Mouse (Mus musculus): ENCODE results near the gene Ankrd33b. TPM values are rescaled to one million over a fixed set of nuclear protein-coding genes. Genes with fewer than 3 reads are reported as not detected.

Ankrd33b gene
- polyA plus RNA-seq, 1 experiment from 2014 or later = 3.5 TPM

GRCm38 (mm10) chr15:31299258-31299917 is 68.1 kb downstream of the Ankrd33b start:
- Histone ChIP-seq H3K36me3 (no peaks in the 10 kb centered on the region), H3K9me3 (replicated peaks) (no peaks in the 10 kb centered on the region), H3K27me3 (peaks cover 27% of the 10 kb centered on the region), H3K27ac (no peak overlapping the region), H3K9ac (no peak overlapping the region), H3K4me1 (replicated peaks) (peaks cover 27% of the 10 kb centered on the region), H3K4me3 (no peak overlapping the region), H3K4me2 (no peak overlapping the region)
- ATAC-seq (replicated peaks; ENCODE audit: insufficient number of reproducible peaks, insufficient read depth, low FRiP score, low read depth) = no peak
- 55% methylated on average over 6 of the region's 6 CpGs for WGBS

- 29% methylated on average over 13 of the region's 13 CpGs for WGBS
- Histone ChIP-seq H3K4me3 (peak overlapping the region; percentile 22), H3K36me3 (no peaks in the 10 kb centered on the region), H3K27me3 (peaks cover 27% of the 10 kb centered on the region), H3K27ac (no peak overlapping the region), H3K9me3 (replicated peaks) (no peaks in the 10 kb centered on the region), H3K9ac (no peak overlapping the region), H3K4me2 (peak overlapping the region; percentile 50), H3K4me1 (replicated peaks) (peaks cover 32% of the 10 kb centered on the region)
- no peak for ATAC-seq (replicated peaks; ENCODE audit: insufficient number of reproducible peaks, insufficient read depth, low FRiP score, low read depth)
Measured at GRCm38 (mm10) chr15:31297777-31298137, 69.8 kb downstream of the Ankrd33b start.

GRCm38 (mm10) chr15:31296882-31297776 is 70.4 kb downstream of the Ankrd33b start:
- Histone ChIP-seq H3K4me1 (replicated peaks) (peaks cover 33% of the 10 kb centered on the region), H3K36me3 (no peaks in the 10 kb centered on the region), H3K27ac (no peak overlapping the region), H3K4me2 (peak overlapping the region; percentile 50), H3K9ac (no peak overlapping the region), H3K27me3 (peaks cover 27% of the 10 kb centered on the region), H3K9me3 (replicated peaks) (no peaks in the 10 kb centered on the region), H3K4me3 (peak overlapping the region; percentile 22)
- ATAC-seq (replicated peaks; ENCODE audit: insufficient number of reproducible peaks, insufficient read depth, low FRiP score, low read depth) = no peak
- 14% methylated on average over 40 of the region's 40 CpGs for WGBS

GRCm38 (mm10) chr15:31294311-31294710 is 73.2 kb downstream of the Ankrd33b start:
- Histone ChIP-seq H3K4me1 (replicated peaks) (peaks cover 27% of the 10 kb centered on the region), H3K9me3 (replicated peaks) (no peaks in the 10 kb centered on the region), H3K27ac (no peak overlapping the region), H3K27me3 (peaks cover 27% of the 10 kb centered on the region), H3K9ac (no peak overlapping the region), H3K4me3 (no peak overlapping the region), H3K36me3 (no peaks in the 10 kb centered on the region), H3K4me2 (no peak overlapping the region)
- WGBS = 34% methylated on average over 2 of the region's 2 CpGs
- no peak for ATAC-seq (replicated peaks; ENCODE audit: insufficient number of reproducible peaks, insufficient read depth, low FRiP score, low read depth)

GRCm38 (mm10) chr15:31292627-31293026 is 74.9 kb downstream of the Ankrd33b start:
- no peak overlapping the region for H3K9ac ChIP-seq
- peak overlapping the region; percentile 53 for H3K27ac ChIP-seq
- H3K4me3 ChIP-seq = no peak overlapping the region
- 22% methylated on average over 3 of the region's 3 CpGs for WGBS
- H3K4me2 ChIP-seq = no peak overlapping the region
- no peaks in the 10 kb centered on the region for H3K9me3 ChIP-seq (replicated peaks)
- H3K27me3 ChIP-seq = peaks cover 22% of the 10 kb centered on the region
- H3K36me3 ChIP-seq = no peaks in the 10 kb centered on the region
- ATAC-seq (replicated peaks; ENCODE audit: insufficient number of reproducible peaks, insufficient read depth, low FRiP score, low read depth) = peak; percentile 79; the same call in 1 of the 2 replicates
- H3K4me1 ChIP-seq (replicated peaks) = peaks cover 23% of the 10 kb centered on the region

GRCm38 (mm10) chr15:31285695-31286094 is 81.8 kb downstream of the Ankrd33b start:
- Histone ChIP-seq H3K4me3 (no peak overlapping the region), H3K27me3 (no peaks in the 10 kb centered on the region), H3K27ac (no peak overlapping the region), H3K36me3 (no peaks in the 10 kb centered on the region), H3K9me3 (replicated peaks) (no peaks in the 10 kb centered on the region), H3K4me2 (no peak overlapping the region), H3K9ac (no peak overlapping the region), H3K4me1 (replicated peaks) (peaks cover 6% of the 10 kb centered on the region)
- ATAC-seq (replicated peaks; ENCODE audit: insufficient number of reproducible peaks, insufficient read depth, low FRiP score, low read depth) = no peak
- 83% methylated on average over 3 of the region's 3 CpGs for WGBS

- Histone ChIP-seq H3K9me3 (replicated peaks) (no peaks in the 10 kb centered on the region), H3K27me3 (no peaks in the 10 kb centered on the region), H3K27ac (no peak overlapping the region), H3K9ac (no peak overlapping the region), H3K4me3 (no peak overlapping the region), H3K4me2 (no peak overlapping the region), H3K4me1 (replicated peaks) (peaks cover 10% of the 10 kb centered on the region), H3K36me3 (no peaks in the 10 kb centered on the region)
- ATAC-seq (replicated peaks; ENCODE audit: insufficient number of reproducible peaks, insufficient read depth, low FRiP score, low read depth) = no peak
- 62% methylated on average over 17 of the region's 17 CpGs for WGBS
Measured at GRCm38 (mm10) chr15:31284922-31285631, 82.4 kb downstream of the Ankrd33b start.

GRCm38 (mm10) chr15:31284142-31284541 is 83.4 kb downstream of the Ankrd33b start:
- Histone ChIP-seq H3K9ac (no peak overlapping the region), H3K4me1 (replicated peaks) (peaks cover 10% of the 10 kb centered on the region), H3K36me3 (no peaks in the 10 kb centered on the region), H3K9me3 (replicated peaks) (no peaks in the 10 kb centered on the region), H3K4me2 (no peak overlapping the region), H3K27ac (no peak overlapping the region), H3K4me3 (no peak overlapping the region), H3K27me3 (no peaks in the 10 kb centered on the region)
- ATAC-seq (replicated peaks; ENCODE audit: insufficient number of reproducible peaks, insufficient read depth, low FRiP score, low read depth) = no peak
- 63% methylated on average over 5 of the region's 5 CpGs for WGBS

GRCm38 (mm10) chr15:31282353-31282752 is 85.2 kb downstream of the Ankrd33b start:
- H3K9me3 ChIP-seq (replicated peaks) = no peaks in the 10 kb centered on the region
- H3K4me3 ChIP-seq = no peak overlapping the region
- H3K4me1 ChIP-seq (replicated peaks) = peaks cover 17% of the 10 kb centered on the region
- 75% methylated on average over 3 of the region's 3 CpGs for whole genome bisulfite sequencing
- no peaks in the 10 kb centered on the region for H3K36me3 ChIP-seq
- H3K9ac ChIP-seq = no peak overlapping the region
- no peak overlapping the region for H3K27ac ChIP-seq
- no peaks in the 10 kb centered on the region for H3K27me3 ChIP-seq
- ATAC-seq (replicated peaks; ENCODE audit: insufficient number of reproducible peaks, insufficient read depth, low FRiP score, low read depth) = no peak
- H3K4me2 ChIP-seq = no peak overlapping the region

GRCm38 (mm10) chr15:31281830-31282229 is 85.7 kb downstream of the Ankrd33b start:
- peaks cover 15% of the 10 kb centered on the region for H3K4me1 ChIP-seq (replicated peaks)
- WGBS = 59% methylated on average over 13 of the region's 13 CpGs
- H3K36me3 ChIP-seq = no peaks in the 10 kb centered on the region
- H3K27ac ChIP-seq = no peak overlapping the region
- ATAC-seq (replicated peaks; ENCODE audit: insufficient number of reproducible peaks, insufficient read depth, low FRiP score, low read depth) = no peak
- H3K4me3 ChIP-seq = no peak overlapping the region
- H3K4me2 ChIP-seq = no peak overlapping the region
- no peak overlapping the region for H3K9ac ChIP-seq
- no peaks in the 10 kb centered on the region for H3K9me3 ChIP-seq (replicated peaks)
- no peaks in the 10 kb centered on the region for H3K27me3 ChIP-seq

- H3K27me3 ChIP-seq = no peaks in the 10 kb centered on the region
- no peak for ATAC-seq (replicated peaks; ENCODE audit: insufficient number of reproducible peaks, insufficient read depth, low FRiP score, low read depth)
- H3K9ac ChIP-seq = no peak overlapping the region
- WGBS = 37% methylated on average over 2 of the region's 2 CpGs
- H3K4me1 ChIP-seq (replicated peaks) = peaks cover 13% of the 10 kb centered on the region
- no peak overlapping the region for H3K27ac ChIP-seq
- no peaks in the 10 kb centered on the region for H3K9me3 ChIP-seq (replicated peaks)
- H3K4me3 ChIP-seq = no peak overlapping the region
- H3K36me3 ChIP-seq = no peaks in the 10 kb centered on the region
- no peak overlapping the region for H3K4me2 ChIP-seq
Measured at GRCm38 (mm10) chr15:31280683-31281082, 86.8 kb downstream of the Ankrd33b start.

All from heart, embryonic 15.5 days (tissue).